ENCODE assay signal across 22 mouse cellular contexts in genomic region chr9:95495038-95495437, GRCm38 (mm10).
"Had no signal": no experiment of that assay in that cellular context is flagged by ENCODE, and none has a peak within 500 bp of the region (broad histone marks: within the 10 kb centered on the region; RNA-seq: fewer than 3 reads in every experiment).

No protein-coding gene starts in this region.

- DNase-seq: gastrocnemius, postnatal 14 days; gastrocnemius, postnatal 36 days; heart, adult 11 months; heart, adult 2 months; heart, postnatal 14 days; heart, postnatal 36 days; kidney, adult 11 months; kidney, adult 2 months; kidney, adult 9 months; kidney, postnatal 14 days; kidney, postnatal 36 days; left cerebral cortex, postnatal 4 days had no signal

- H3K27ac ChIP-seq: heart, adult 2 months; heart, embryonic 13.5 days; heart, embryonic 15.5 days; hindbrain, embryonic 13.5 days; hindbrain, embryonic 15.5 days; hindbrain, postnatal 0 days; kidney, embryonic 15.5 days; kidney, postnatal 0 days; limb, embryonic 13.5 days; limb, embryonic 15.5 days; liver, embryonic 12.5 days had no signal

- H3K4me3 ChIP-seq: heart, adult 2 months; heart, embryonic 13.5 days; heart, embryonic 15.5 days; hindbrain, embryonic 13.5 days; hindbrain, embryonic 15.5 days; kidney, embryonic 15.5 days; limb, embryonic 13.5 days; limb, embryonic 15.5 days; liver, embryonic 12.5 days had no signal
